Mouse (Mus musculus): ENCODE measurements around the gene Pgghg.

- no peak for TF ChIP-seq POLR2A (IDR thresholded peaks at IDR 0.05; ENCODE audit: insufficient read length, low read depth)
- TF ChIP-seq TCF12 (IDR thresholded peaks at IDR 0.05; ENCODE audit: insufficient read depth, poor library complexity, severe bottlenecking), result no peak
- no peak for TF ChIP-seq MYOG (IDR thresholded peaks at IDR 0.05; ENCODE audit: control insufficient read depth in 1 of 3, insufficient read depth in 1 of 3, insufficient read length in 2 of 3, low read depth in 2 of 3)
These were observed 47.8 kb downstream of the Pgghg start for GRCm38 (mm10) chr7:140989022-140989421.
